33 mouse cellular contexts compared by ENCODE assay signal in the genomic region with DNA sequence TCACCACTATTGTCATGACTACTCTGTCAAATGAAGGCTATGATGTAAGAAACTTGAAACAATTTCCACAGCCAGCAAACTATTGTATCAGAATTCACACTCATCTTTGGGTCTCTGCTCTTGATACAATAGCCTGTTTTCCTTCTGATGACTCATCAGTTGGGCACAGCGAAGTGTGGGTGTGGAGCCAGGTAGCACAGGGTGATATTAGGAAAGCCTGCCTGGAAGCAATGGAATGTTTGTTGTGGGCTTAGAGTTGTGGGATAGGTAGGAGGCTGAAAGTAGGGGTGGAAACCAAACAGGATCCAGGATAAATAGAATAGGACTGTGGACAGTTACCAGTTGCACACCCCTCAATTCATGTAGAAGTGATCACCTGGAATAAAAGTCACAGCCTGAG.
DNase-seq lines count a peak whose midpoint lies in the region; ATAC-seq and TF ChIP-seq lines count a peak whose summit lies in the region.
"Had no signal": no experiment of that assay in that cellular context is flagged by ENCODE, and none has a peak within 500 bp of the region (broad histone marks: within the 10 kb centered on the region; RNA-seq: fewer than 3 reads in every experiment).

No protein-coding gene starts in this region.

- no peak overlapping the region for H3ac ChIP-seq in myocyte (ENCODE audit: control insufficient read depth, insufficient read length)

- 92% methylated on average over 1 of the region's 1 CpGs for WGBS in kidney, embryonic 16.5 days

- no peaks in the 10 kb centered on the region for H3K27me3 ChIP-seq in kidney, embryonic 16.5 days (ENCODE audit: insufficient read depth, low read length)
- no peaks in the 10 kb centered on the region for H3K27me3 ChIP-seq in myocyte (ENCODE audit: control insufficient read depth, insufficient read depth, insufficient read length)
- H3K27me3 ChIP-seq: embryonic facial prominence, embryonic 15.5 days; forebrain, embryonic 15.5 days; heart, embryonic 13.5 days; limb, embryonic 15.5 days; liver, embryonic 13.5 days; lung, embryonic 15.5 days; neural tube, embryonic 12.5 days had no signal

- H3K4me1 ChIP-seq in kidney, embryonic 16.5 days (ENCODE audit: insufficient read depth, low read length): 0 out of 2 replicates have a peak, but pooled peaks cover 21% of the 10 kb centered on the region
- H3K4me1 ChIP-seq: embryonic facial prominence, embryonic 15.5 days; liver, embryonic 13.5 days; neural tube, embryonic 12.5 days had no signal

- no peak for DNase-seq in kidney, adult 18-20 months
- DNase-seq in 3T3-L1 (ENCODE audit: low read depth, low spot score): peak; percentile 20
- peak; percentile 7 for DNase-seq in 416B (ENCODE audit: low read depth)
- no peak for DNase-seq in urinary bladder, adult 18-20 months (ENCODE audit: low spot score in 2 of 2)
- DNase-seq in gastrocnemius, adult 2 months: no peak
- DNase-seq: adrenal gland, postnatal 10 days; cerebellum, adult 8-10 months; cerebellum, postnatal 25 days; gastrocnemius, postnatal 10 days; heart, adult 2 months; heart, postnatal 10 days; kidney, adult 2 months; kidney, postnatal 10 days; layer of hippocampus, adult 9-11 months; liver, embryonic 13.5 days; right cerebral cortex, postnatal 14 days; thymus, postnatal 4 days had no signal

- no peak for TF ChIP-seq POLR2A in myocyte (IDR thresholded peaks at IDR 0.05; ENCODE audit: insufficient read length, low read depth)

- no peak overlapping the region for H3K4me3 ChIP-seq in kidney, embryonic 16.5 days (ENCODE audit: low read length)
- no peak overlapping the region for H3K4me3 ChIP-seq in myocyte
- H3K4me3 ChIP-seq in gastrocnemius, adult 2 months: no peak overlapping the region
- H3K4me3 ChIP-seq: embryonic facial prominence, embryonic 10.5 days; embryonic facial prominence, embryonic 15.5 days; forebrain, embryonic 15.5 days; heart, adult 2 months; heart, embryonic 13.5 days; limb, embryonic 10.5 days; limb, embryonic 15.5 days; liver, embryonic 13.5 days; lung, embryonic 15.5 days; neural tube, embryonic 12.5 days had no signal

- intact Hi-C loops in gastrocnemius, adult 2 months (cut with DNase I): no loop called here

- no peak for ATAC-seq in kidney, embryonic 16.5 days (ENCODE audit: low FRiP score, low TSS enrichment)
- ATAC-seq in frontal cortex, adult (ENCODE audit: low TSS enrichment): no peak
- ATAC-seq: midbrain, embryonic 16.5 days; Patski had no signal

- H3K9me3 ChIP-seq in kidney, embryonic 16.5 days (ENCODE audit: low read length): no peaks in the 10 kb centered on the region
- H3K9me3 ChIP-seq: embryonic facial prominence, embryonic 10.5 days; embryonic facial prominence, embryonic 15.5 days; forebrain, embryonic 15.5 days; G1E; heart, embryonic 13.5 days; limb, embryonic 10.5 days; limb, embryonic 15.5 days; liver, embryonic 13.5 days; lung, embryonic 15.5 days; neural tube, embryonic 12.5 days had no signal

- no peak overlapping the region for H3K9ac ChIP-seq in kidney, embryonic 16.5 days (replicated peaks; ENCODE audit: low read length)
- H3K9ac ChIP-seq: embryonic facial prominence, embryonic 15.5 days; forebrain, embryonic 15.5 days; heart, embryonic 13.5 days; hindbrain, embryonic 14.5 days; limb, embryonic 15.5 days; liver, embryonic 13.5 days; lung, embryonic 15.5 days; neural tube, embryonic 12.5 days had no signal

- no peaks in the 10 kb centered on the region for H3K79me2 ChIP-seq in myocyte (ENCODE audit: control insufficient read depth, insufficient read depth)

- peak overlapping the region; percentile 65; the same call in 1 of the 2 replicates for H3K27ac ChIP-seq in kidney, embryonic 16.5 days (ENCODE audit: low read length)
- no peak overlapping the region for H3K27ac ChIP-seq in gastrocnemius, adult 2 months
- H3K27ac ChIP-seq: embryonic facial prominence, embryonic 10.5 days; embryonic facial prominence, embryonic 15.5 days; forebrain, embryonic 15.5 days; heart, adult 2 months; hindbrain, embryonic 14.5 days; limb, embryonic 10.5 days; limb, embryonic 15.5 days; liver, embryonic 13.5 days; lung, embryonic 15.5 days; neural tube, embryonic 12.5 days had no signal

- H3K4me2 ChIP-seq in kidney, embryonic 16.5 days (replicated peaks; ENCODE audit: low read depth, low read length): no peak overlapping the region
- peak overlapping the region; percentile 42 for H3K4me2 ChIP-seq in myocyte (ENCODE audit: low read depth)
- H3K4me2 ChIP-seq: embryonic facial prominence, embryonic 15.5 days; forebrain, embryonic 15.5 days; heart, embryonic 13.5 days; hindbrain, embryonic 14.5 days; limb, embryonic 15.5 days; liver, embryonic 13.5 days; lung, embryonic 15.5 days; midbrain, embryonic 11.5 days; neural tube, embryonic 12.5 days had no signal

- no peaks in the 10 kb centered on the region for H3K36me3 ChIP-seq in kidney, embryonic 16.5 days (ENCODE audit: insufficient read depth, low read length)
- no peaks in the 10 kb centered on the region for H3K36me3 ChIP-seq in myocyte (ENCODE audit: control insufficient read depth, insufficient read depth)
- H3K36me3 ChIP-seq: embryonic facial prominence, embryonic 10.5 days; embryonic facial prominence, embryonic 15.5 days; forebrain, embryonic 15.5 days; G1E; heart, embryonic 13.5 days; limb, embryonic 10.5 days; limb, embryonic 15.5 days; liver, embryonic 13.5 days; lung, embryonic 15.5 days; neural tube, embryonic 12.5 days had no signal

- TF ChIP-seq CTCF in gastrocnemius, adult 2 months (IDR thresholded peaks at IDR 0.05): no peak

TF ChIP-seq in myocyte, 11 proteins besides CTCF, POLR2A, EP300 and RAD21:
- no peak for TF ChIP-seq E2F4 (IDR thresholded peaks at IDR 0.05; ENCODE audit: insufficient read depth)
- TF ChIP-seq CEBPB (IDR thresholded peaks at IDR 0.05; ENCODE audit: insufficient read depth, poor library complexity, severe bottlenecking): peak; percentile 60; the same call in 1 of the 2 replicates
- no peak for TF ChIP-seq TCF12 (IDR thresholded peaks at IDR 0.05; ENCODE audit: insufficient read depth, poor library complexity, severe bottlenecking)

Comparison
In these comparisons a context has a peak if more than half of its experiments do, and no peak if none do; other contexts are left out.
1. DNase-seq: peak in 3T3-L1 (single experiment) and 416B (single experiment); none in kidney, adult 18-20 months (single experiment), urinary bladder, adult 18-20 months (0 of 2) and gastrocnemius, adult 2 months (single experiment).